Mouse (Mus musculus) left cerebral cortex, postnatal 10 days (tissue): ENCODE data around the gene Wfdc8. TPM values are rescaled to one million over a fixed set of nuclear protein-coding genes. Genes with fewer than 3 reads are reported as not detected.

ENCODE experiments used
- DNase-seq, 2 experiments: peaks; one replicate each; pipeline ENCODE4 v3.0.0; 2021 to 2022; ENCODE audit warnings: low spot score in 2 of 2, mixed read lengths in 1 of 2; ENCODE audit errors: extremely low spot score in 1 of 2
- intact Hi-C: fragments of 180-260 bp; cut with DNase I; formaldehyde crosslinking; loops from one replicate; pipeline ENCODE4 v1.15.1; 2025
- total RNA-seq, 2 experiments: library from RNA; stranded (reverse); gene quantifications; 2 replicates each; pipeline ENCODE4 v1.2.3; 2021

Wfdc8 gene
- total RNA-seq, 2 experiments from 2014 or later: not detected

DNA sequence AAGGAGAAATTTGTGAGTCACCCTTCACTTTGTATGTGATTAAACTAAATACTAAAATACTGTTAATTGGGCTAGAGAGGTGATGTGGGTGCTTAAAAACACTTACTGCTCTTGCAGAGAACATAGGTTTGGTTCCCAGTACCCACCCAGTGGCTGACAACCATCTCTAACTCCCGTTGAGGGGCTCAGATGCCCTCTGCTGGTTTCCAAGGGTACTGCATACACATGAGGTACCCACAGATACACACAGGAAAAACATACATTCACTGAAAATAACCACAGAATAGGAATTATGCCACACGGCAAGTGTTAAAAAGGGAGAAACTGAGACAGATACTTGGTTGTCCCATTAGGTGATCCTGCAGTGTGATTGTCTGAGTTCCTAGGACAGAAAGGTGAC lies 46.4 kb downstream of the Wfdc8 start:
- no peak for DNase-seq
- intact Hi-C loops: loop anchor here (10.0 kb wide), 1 partner anchor 92 kb away; the partner anchor contains the start of gene Trp53tg5

DNA sequence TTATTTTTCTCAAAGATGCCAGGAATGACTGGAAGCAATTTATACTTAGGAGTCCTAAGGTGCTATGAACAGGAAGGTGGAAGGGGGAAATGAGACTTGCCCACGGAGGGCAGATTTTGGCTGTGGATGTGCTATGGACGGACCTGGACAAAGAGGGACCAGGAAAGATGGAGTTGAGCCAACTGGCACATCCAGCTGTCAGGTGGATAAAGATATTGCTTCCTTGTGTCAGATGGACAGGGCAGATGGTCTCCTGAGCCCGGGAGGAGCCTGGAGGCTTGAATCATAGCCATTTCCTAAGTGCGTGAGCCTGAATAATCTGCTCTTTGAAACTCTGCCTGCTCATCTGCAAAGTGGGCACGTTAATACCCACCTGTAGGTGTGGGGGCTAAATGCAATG lies 49.1 kb downstream of the Wfdc8 start:
- intact Hi-C loops: loop anchor here (10.0 kb wide), 1 partner anchor 90 kb away; the partner anchor contains the start of gene Trp53tg5
- DNase-seq: no peak

DNA sequence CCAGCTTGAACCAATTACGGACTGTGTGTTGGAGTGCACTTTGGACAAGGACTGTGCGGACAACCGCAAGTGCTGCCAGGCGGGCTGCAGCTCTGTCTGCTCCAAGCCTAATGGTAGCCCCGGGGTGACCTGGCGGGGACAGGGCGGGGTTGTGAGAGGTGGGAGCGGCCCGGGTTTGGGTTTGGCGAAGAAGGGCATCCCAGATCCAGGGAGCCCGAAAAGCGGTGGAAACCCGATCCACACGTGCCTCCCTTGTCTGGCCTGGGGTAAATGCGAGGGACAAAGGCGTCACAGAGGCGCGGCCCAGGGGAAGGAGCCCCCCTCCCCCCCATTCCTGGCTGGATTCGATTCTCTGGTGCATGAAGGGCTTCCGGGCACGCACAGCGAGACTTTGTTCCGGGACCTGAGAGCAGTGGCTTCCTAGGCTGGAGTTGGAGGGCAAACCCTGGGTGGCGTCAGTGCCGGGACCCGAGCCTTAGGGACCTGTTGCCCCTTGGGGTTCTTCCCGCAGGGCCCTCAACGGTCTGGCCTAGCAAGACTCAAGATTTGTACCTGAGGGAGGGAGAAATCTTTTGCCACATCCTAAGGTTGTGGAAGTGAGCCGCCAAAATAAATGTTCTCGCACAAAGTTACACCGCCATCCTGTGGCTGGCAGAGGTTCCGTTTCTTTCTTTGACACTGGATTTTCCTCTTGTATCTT lies 49.9 kb downstream of the Wfdc8 start:
- intact Hi-C loops: loop anchor here (2.0 to 10.0 kb wide), 2 partner anchors 89 to 147 kb away; partner anchors contain the start of gene Trp53tg5

DNA sequence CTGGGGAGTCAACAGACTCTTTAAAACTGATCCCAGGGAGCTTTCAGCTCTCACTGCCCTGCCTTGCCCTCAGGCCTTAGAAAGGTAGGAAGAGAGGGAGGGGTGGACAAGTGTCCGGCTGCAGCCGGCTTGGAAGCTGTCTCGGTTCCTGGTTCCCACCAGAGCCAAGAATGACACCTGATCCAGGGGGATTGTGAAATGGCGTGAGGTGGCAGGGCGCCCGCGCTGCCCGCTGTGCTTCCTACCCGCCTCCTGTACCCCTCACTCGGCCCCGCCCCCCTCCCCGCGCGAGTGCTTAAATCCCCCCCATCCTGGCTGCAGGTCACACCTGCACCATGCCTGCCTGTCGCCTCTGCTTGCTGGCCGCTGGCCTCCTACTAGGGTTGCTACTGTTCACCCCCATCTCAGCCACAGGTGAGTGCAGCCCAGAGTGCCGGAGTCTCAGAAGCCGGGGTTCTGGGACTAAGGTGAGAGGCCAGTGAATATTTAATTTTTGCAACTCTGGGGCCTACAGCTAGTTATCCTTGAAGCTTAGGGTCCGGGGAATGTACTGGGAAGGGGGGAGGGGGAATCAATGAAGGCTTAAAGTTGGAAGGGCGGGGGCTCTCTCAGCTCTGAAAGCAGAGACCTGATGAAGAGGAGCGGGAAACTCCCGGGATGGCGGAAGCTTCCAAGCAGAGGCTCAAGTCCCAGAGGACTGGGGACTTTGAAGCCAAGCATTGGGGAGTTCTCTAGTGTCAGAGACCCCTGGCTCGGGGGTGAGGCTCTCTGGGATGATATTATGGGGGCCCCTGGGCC lies 50.8 kb downstream of the Wfdc8 start, which contains the start of gene Wfdc2:
Gene Wfdc2, plus strand, starts transcription at position 23 of the 798 bp plus-strand sequence.
- DNase-seq: no peak
- intact Hi-C loops: loop anchor here (2.0 to 10.0 kb wide), 2 partner anchors 88 to 146 kb away; partner anchors contain the start of gene Trp53tg5

More for the DNA sequence above, 49.9 kb downstream of the Wfdc8 start:
- peak; percentile 41 to 54 for DNase-seq

DNA sequence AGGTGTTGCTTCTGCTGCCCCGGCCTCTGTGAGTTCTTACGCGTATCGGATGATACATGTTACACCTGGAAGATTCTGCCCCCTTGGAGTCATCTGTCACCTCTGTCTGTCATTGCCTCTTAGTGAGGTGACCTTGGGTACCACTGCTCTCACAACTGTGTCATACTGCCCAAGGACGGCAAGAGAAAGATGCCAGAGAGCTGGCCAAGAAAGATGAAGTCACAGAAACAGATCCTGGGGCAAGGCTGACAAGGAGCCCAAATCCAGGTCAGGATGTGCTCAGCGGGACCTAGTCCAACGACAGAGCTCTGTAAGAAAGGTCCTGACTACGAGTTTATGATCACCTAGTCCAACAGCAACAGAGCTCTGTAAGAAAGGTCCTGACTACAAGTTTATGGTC lies 53.3 kb downstream of the Wfdc8 start:
- DNase-seq: no peak
- intact Hi-C loops: loop anchor here (10.0 kb wide), 1 partner anchor 85 kb away; the partner anchor contains the start of gene Trp53tg5

DNA sequence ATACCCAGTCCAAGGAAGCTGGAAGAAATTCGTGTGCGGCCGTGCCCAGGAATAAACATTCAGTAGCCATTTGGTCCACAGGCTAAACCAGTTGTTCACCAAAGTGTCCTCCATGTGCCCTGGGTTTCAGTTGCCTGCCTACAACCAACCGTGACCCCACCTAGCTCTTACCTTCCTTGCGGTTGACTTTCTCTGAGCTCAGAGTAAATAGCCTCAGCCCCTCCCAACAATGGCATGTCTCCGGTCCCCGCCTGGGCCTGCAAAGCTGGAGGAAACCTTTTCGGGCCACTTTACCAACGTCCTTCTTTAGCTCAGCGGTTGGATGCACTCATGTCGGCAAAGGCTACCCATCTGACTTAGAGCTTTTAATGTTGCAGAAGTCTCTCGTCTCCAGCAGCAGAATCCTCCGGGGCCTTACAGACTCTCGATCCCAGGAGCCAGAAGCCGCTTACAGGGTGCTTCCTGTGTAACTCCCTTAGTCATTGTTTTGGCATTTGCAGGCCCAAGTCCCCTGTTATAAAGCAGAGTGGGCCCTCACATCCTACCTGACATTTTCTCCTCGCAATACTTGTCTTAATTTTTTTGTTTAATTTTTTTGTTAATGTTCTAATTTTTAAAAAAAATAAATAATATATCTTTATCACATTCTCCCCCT lies 54.3 kb downstream of the Wfdc8 start:
- intact Hi-C loops: no loop called here
- no peak for DNase-seq

DNA sequence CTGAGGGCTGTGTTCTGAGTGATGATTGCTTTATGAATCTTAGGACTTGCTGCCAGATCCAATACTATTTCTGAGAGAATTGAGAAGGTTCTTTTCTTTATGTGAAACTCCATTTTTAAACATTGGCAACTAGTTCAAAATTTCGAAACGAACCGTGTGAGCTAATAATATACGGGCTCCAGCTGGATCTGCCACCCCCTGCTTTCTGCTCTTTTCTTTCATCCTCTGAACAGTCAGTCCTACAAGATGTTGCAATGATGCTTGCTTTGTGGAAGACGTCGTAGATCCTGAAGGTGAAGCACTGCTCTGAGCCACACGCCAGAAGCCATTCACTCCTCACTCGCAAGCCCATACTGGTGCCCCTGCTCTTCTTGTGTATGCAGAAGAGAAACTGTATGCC lies 55.0 kb downstream of the Wfdc8 start:
- intact Hi-C loops: no loop called here
- peak in 1 of 2 experiments; percentile 40 for DNase-seq

DNA sequence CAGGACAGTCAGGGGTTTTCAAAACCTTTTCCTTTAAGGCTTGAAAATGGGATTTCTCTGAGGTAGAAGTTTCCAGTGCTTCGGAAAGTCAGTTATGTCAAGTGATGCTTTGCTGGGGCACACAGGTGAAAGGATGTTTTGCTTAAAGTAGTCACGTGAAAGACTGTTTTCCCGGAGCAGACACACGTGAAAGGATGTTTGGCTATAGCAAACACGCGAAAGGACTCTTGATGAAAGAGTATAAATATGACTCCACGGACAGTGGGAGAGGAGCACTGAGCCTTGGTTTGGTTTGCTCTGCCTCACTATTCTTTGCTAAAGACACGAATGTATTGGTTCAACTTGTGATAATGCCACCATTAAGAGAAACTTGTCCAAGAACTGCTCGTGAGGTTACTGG lies 61.9 kb downstream of the Wfdc8 start:
- intact Hi-C loops: no loop called here
- DNase-seq: no peak

DNA sequence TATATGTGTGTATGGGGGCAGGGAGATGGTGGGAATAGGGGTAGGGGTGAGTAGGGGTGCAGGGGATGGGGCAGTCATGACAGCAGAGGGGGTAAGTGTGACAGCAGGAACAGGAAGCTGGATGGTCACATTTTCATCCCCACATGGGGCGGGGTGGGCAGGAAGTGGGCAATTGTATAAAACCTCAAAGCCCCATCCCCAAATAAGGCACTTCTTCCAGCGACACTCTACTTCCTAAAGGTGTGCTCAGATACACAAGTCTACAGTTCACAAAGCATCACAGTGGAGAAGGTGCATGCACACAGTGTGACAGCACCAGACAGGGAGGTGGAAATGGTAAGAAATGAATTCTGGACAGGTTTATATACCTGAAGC lies 62.5 kb downstream of the Wfdc8 start:
- no peak for DNase-seq
- intact Hi-C loops: no loop called here

DNA sequence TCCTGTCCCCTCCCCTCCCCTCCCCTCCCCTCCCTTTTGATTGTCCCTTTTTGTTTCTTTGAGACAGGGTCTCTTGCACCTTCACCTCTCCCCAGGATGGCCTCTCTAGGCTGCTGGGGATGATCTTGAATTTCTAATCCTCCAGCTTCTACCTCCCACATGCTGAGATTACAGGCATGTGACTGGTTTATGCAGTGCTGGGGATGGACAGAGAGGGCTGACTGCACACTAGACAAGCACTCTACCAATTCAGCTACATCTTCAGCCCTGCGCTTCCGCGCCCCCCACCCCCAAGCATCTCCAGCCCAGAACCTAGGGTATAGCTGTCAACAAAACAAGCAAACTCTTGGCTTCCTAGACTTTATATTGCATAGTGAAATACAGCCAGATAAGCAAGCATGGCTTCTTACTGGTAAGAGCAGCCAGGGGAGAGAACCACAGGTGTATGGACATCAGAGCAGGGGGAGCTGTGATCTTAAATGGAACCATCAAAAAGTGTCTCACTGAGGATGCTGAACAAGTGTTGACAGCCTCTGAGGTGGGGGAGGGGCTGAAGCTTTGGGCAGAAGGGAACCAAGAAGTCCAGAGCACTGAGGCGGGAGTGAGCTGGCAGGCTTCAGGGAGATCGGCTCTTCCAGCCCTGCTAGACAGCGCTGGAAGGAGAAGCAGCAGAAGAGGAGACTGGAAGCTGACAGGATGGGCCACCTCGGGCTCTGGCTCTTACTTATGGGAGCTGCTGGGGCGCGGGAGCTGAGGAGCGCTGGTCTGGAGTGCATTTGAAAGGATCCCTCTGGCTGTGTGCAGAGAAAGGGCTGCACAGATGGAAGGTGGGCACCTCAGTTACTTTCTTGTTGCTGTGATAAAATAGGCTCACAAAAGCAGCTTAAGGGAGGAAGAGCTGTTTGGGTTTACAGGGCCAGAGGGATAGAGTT lies 63.2 kb downstream of the Wfdc8 start:
- intact Hi-C loops: no loop called here
- peak in 1 of 2 experiments; percentile 62 for DNase-seq

DNA sequence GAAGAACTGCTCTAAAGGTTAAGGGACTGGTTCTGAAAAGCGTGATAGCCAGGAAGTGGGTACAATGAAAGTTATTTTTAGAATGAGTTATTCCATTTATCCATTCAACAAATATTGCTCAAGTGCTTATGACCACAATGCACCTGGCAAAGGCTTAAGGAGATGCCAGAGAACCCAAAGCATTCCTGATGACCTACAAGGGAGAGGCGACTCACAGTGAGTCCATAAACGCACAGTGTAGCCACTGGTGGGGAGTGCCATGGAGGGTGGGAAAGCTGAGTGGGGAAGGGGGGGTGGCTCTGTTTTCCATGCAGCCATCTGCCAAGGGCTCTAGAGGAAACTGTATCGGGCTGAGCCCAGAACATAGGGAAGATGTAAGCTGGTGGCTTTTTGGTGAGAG lies 64.1 kb downstream of the Wfdc8 start:
- intact Hi-C loops: no loop called here
- DNase-seq: no peak

Other genes starting within 250 kb of the Wfdc8 start
- gene Slpi, start 224.5 kb downstream of the Wfdc8 start, total RNA-seq: under 1 TPM; 0.62 to 0.93 TPM
- gene Rbpjl, start 210.5 kb downstream of the Wfdc8 start, total RNA-seq: under 1 TPM; 0.41 to 0.79 TPM
- 10 to 100 TPM; 13.0 to 14.9 TPM for gene Matn4, start 208.5 kb downstream of the Wfdc8 start, total RNA-seq
- gene Sdc4, start 169.7 kb downstream of the Wfdc8 start, total RNA-seq: 10 to 100 TPM; 35.9 to 56.8 TPM
- gene Sys1, start 156.7 kb downstream of the Wfdc8 start, total RNA-seq: 10 to 100 TPM; 40.9 to 41.8 TPM
- 1 to 10 TPM; 2.2 to 6.0 TPM for gene Gm20458, start 152.7 kb downstream of the Wfdc8 start, total RNA-seq
- gene Trp53tg5, start 139.9 kb downstream of the Wfdc8 start, total RNA-seq: not detected
- 10 to 100 TPM; 75.5 to 77.3 TPM for gene Dbndd2, start 127.5 kb downstream of the Wfdc8 start, total RNA-seq
- 100 to 1,000 TPM; 119 to 124 TPM for gene Pigt, start 116.1 kb downstream of the Wfdc8 start, total RNA-seq
- gene Wfdc2, start 51.2 kb downstream of the Wfdc8 start, total RNA-seq: under 1 TPM in 1 of 2 experiments, not detected in 1; 0.84 TPM
- gene Spint3, start 40.2 kb downstream of the Wfdc8 start, total RNA-seq: not detected
- 1 to 10 TPM in 1 of 2 experiments, under 1 TPM in 1; 0.47 to 1.7 TPM for gene Wfdc6a, start 28.2 kb downstream of the Wfdc8 start, total RNA-seq
- not detected for gene Eppin, start 20.0 kb downstream of the Wfdc8 start, total RNA-seq
- gene Wfdc6b, start 104 bp downstream of the Wfdc8 start, total RNA-seq: not detected
- not detected for gene Wfdc16, start 25.2 kb upstream of the Wfdc8 start, total RNA-seq
- not detected for gene Wfdc10, start 42.4 kb upstream of the Wfdc8 start, total RNA-seq
- not detected for gene Wfdc9, start 43.0 kb upstream of the Wfdc8 start, total RNA-seq
- not detected for gene Wfdc11, start 60.5 kb upstream of the Wfdc8 start, total RNA-seq
- gene Wfdc13, start 71.5 kb upstream of the Wfdc8 start, total RNA-seq: not detected
- not detected for gene Spint4, start 84.9 kb upstream of the Wfdc8 start, total RNA-seq
- not detected for gene Spint5, start 101.7 kb upstream of the Wfdc8 start, total RNA-seq
- 1 to 10 TPM in 1 of 2 experiments, under 1 TPM in 1; 0.94 to 1.1 TPM for gene Wfdc3, start 132.3 kb upstream of the Wfdc8 start, total RNA-seq
- 10 to 100 TPM; 32.7 to 34.1 TPM for gene Dnttip1, start 132.4 kb upstream of the Wfdc8 start, total RNA-seq
- gene Ube2c, start 156.3 kb upstream of the Wfdc8 start, total RNA-seq: 1 to 10 TPM; 4.1 to 6.4 TPM
- not detected for gene Tnnc2, start 166.3 kb upstream of the Wfdc8 start, total RNA-seq
- 10 to 100 TPM; 48.1 to 49.2 TPM for gene Snx21, start 172.2 kb upstream of the Wfdc8 start, total RNA-seq
- gene Acot8, start 191.3 kb upstream of the Wfdc8 start, total RNA-seq: 10 to 100 TPM; 22.1 to 30.0 TPM
- 1 to 10 TPM; 8.9 to 9.0 TPM for gene Zswim3, start 191.5 kb upstream of the Wfdc8 start, total RNA-seq
- 10 to 100 TPM; 19.6 to 20.3 TPM for gene Zswim1, start 209.1 kb upstream of the Wfdc8 start, total RNA-seq
- gene Spata25, start 214.9 kb upstream of the Wfdc8 start, total RNA-seq: under 1 TPM in 1 of 2 experiments, not detected in 1; 0.58 TPM
- 10 to 100 TPM; 77.5 to 78.8 TPM for gene Ctsa, start 219.2 kb upstream of the Wfdc8 start, total RNA-seq
- gene Neurl2, start 219.8 kb upstream of the Wfdc8 start, total RNA-seq: 1 to 10 TPM; 5.4 to 6.7 TPM
- 10 to 100 TPM; 63.8 to 79.4 TPM for gene Pltp, start 244.1 kb upstream of the Wfdc8 start, total RNA-seq